Mouse (Mus musculus) cerebellum, adult 8-10 months (tissue): ENCODE results near the gene Card11.

ENCODE experiments used
- DNase-seq: peaks from one replicate; pipeline ENCODE4 v3.0.0; 2022

Gene Card11

GRCm38 (mm10) chr5:141000349-141000748, at the start of gene Card11:
Gene Card11 (minus strand): TSS chr5:141000582.
- DNase-seq, result no peak

GRCm38 (mm10) chr5:141047651-141048218, 47.4 kb upstream of the Card11 start:
- no peak for DNase-seq

GRCm38 (mm10) chr5:141044976-141045375, 44.6 kb upstream of the Card11 start:
- no peak for DNase-seq

- DNase-seq, result no peak
These were observed 43.5 kb upstream of the Card11 start for GRCm38 (mm10) chr5:141043654-141044447.

- no peak for DNase-seq
These were observed 42.0 kb upstream of the Card11 start for GRCm38 (mm10) chr5:141042406-141042805.

- DNase-seq, result no peak
These were observed 40.5 kb upstream of the Card11 start for GRCm38 (mm10) chr5:141040846-141041245.

GRCm38 (mm10) chr5:141038342-141038741, 38.0 kb upstream of the Card11 start:
- DNase-seq, result no peak

- DNase-seq, result no peak
These were observed 35.0 kb upstream of the Card11 start for GRCm38 (mm10) chr5:141035346-141035745.

- DNase-seq, result no peak
These were observed 33.9 kb upstream of the Card11 start for GRCm38 (mm10) chr5:141034301-141034700.

GRCm38 (mm10) chr5:141033001-141033400, 32.6 kb upstream of the Card11 start:
- DNase-seq, result no peak

GRCm38 (mm10) chr5:141029364-141029763, 29.0 kb upstream of the Card11 start:
- no peak for DNase-seq

GRCm38 (mm10) chr5:141025635-141026034, 25.3 kb upstream of the Card11 start:
- DNase-seq, result no peak

GRCm38 (mm10) chr5:141024435-141024834, 24.1 kb upstream of the Card11 start:
- DNase-seq, result no peak

GRCm38 (mm10) chr5:141017927-141018700, 17.7 kb upstream of the Card11 start:
- DNase-seq, result no peak

- DNase-seq, result no peak
These were observed 15.7 kb upstream of the Card11 start for GRCm38 (mm10) chr5:141016082-141016481.

GRCm38 (mm10) chr5:141014216-141014615, 13.8 kb upstream of the Card11 start:
- no peak for DNase-seq

GRCm38 (mm10) chr5:141013465-141013864, 13.1 kb upstream of the Card11 start:
- DNase-seq, result no peak

GRCm38 (mm10) chr5:141005491-141005890, 5.1 kb upstream of the Card11 start:
- no peak for DNase-seq

- no peak for DNase-seq
These were observed 3.8 kb upstream of the Card11 start for GRCm38 (mm10) chr5:141004078-141004763.

- no peak for DNase-seq
These were observed 1.2 kb downstream of the Card11 start for GRCm38 (mm10) chr5:140999178-140999672.

- DNase-seq, result no peak
These were observed 2.6 kb downstream of the Card11 start for GRCm38 (mm10) chr5:140997767-140998166.

- no peak for DNase-seq
These were observed 8.0 kb downstream of the Card11 start for GRCm38 (mm10) chr5:140992093-140993070.
